Mouse (Mus musculus) B cell, adult 2 months (primary cell): ENCODE data around the gene Celsr1.
A peak's percentile ranks its signal among the peaks of the same experiment; 100 is the strongest.

Experiments used
- DNase-seq, 2 experiments: peaks; one replicate each; pipeline ENCODE4 v3.0.0; 2022

The Celsr1 gene

GRCm38 (mm10) chr15:85949421-85950164 is 84.0 kb downstream of the Celsr1 start:
- DNase-seq, result no peak

- no peak for DNase-seq
Observed at GRCm38 (mm10) chr15:85947967-85948366, 85.6 kb downstream of the Celsr1 start.

GRCm38 (mm10) chr15:85947541-85947940 is 86.0 kb downstream of the Celsr1 start:
- no peak for DNase-seq

- DNase-seq, result no peak
Observed at GRCm38 (mm10) chr15:85935627-85936049, 97.9 kb downstream of the Celsr1 start.

- no peak for DNase-seq
Observed at GRCm38 (mm10) chr15:85928161-85928560, 105.4 kb downstream of the Celsr1 start.

- no peak for DNase-seq
Observed at GRCm38 (mm10) chr15:85921855-85922254, 111.7 kb downstream of the Celsr1 start.

GRCm38 (mm10) chr15:85919892-85920248 is 113.7 kb downstream of the Celsr1 start:
- no peak for DNase-seq

- DNase-seq, result no peak
Observed at GRCm38 (mm10) chr15:85919191-85919891, 114.2 kb downstream of the Celsr1 start.

GRCm38 (mm10) chr15:85913605-85914004 is 120.0 kb downstream of the Celsr1 start:
- peak; percentile 84 to 85 for DNase-seq

GRCm38 (mm10) chr15:85909931-85910330 is 123.6 kb downstream of the Celsr1 start:
- DNase-seq, result no peak

- no peak for DNase-seq
Observed at GRCm38 (mm10) chr15:85909492-85909829, 124.1 kb downstream of the Celsr1 start.

- no peak for DNase-seq
Observed at GRCm38 (mm10) chr15:85908660-85909491, 124.7 kb downstream of the Celsr1 start.

- DNase-seq, result no peak
Observed at GRCm38 (mm10) chr15:85903826-85904225, 129.8 kb downstream of the Celsr1 start.

- no peak for DNase-seq
Observed at GRCm38 (mm10) chr15:85902505-85902904, 131.1 kb downstream of the Celsr1 start.

GRCm38 (mm10) chr15:85900801-85901200 is 132.8 kb downstream of the Celsr1 start:
- DNase-seq, result no peak

GRCm38 (mm10) chr15:85900318-85900717 is 133.3 kb downstream of the Celsr1 start:
- DNase-seq, result no peak

- no peak for DNase-seq
Observed at GRCm38 (mm10) chr15:85899396-85899795, 134.2 kb downstream of the Celsr1 start.

- no peak for DNase-seq
Observed at GRCm38 (mm10) chr15:85897113-85897512, 136.5 kb downstream of the Celsr1 start.

GRCm38 (mm10) chr15:85896284-85896683 is 137.3 kb downstream of the Celsr1 start:
- DNase-seq, result peak; percentile 86 to 88

GRCm38 (mm10) chr15:85893871-85894270 is 139.7 kb downstream of the Celsr1 start:
- DNase-seq, result no peak

- no peak for DNase-seq
Observed at GRCm38 (mm10) chr15:85892498-85893118, 141.0 kb downstream of the Celsr1 start.

GRCm38 (mm10) chr15:85891971-85892370 is 141.6 kb downstream of the Celsr1 start:
- no peak for DNase-seq

GRCm38 (mm10) chr15:85889235-85889634 is 144.3 kb downstream of the Celsr1 start:
- no peak for DNase-seq
